Mouse (Mus musculus): ENCODE data around the gene Olfr889. TPM values are rescaled to one million over a fixed set of nuclear protein-coding genes. Genes with fewer than 3 reads are reported as not detected.
"Not testable (repeated sequence)": the region's sequence is repeated elsewhere in the genome, so short reads cannot be mapped to it uniquely, and the experiment has no call there.

The Olfr889 gene
- not detected for total RNA-seq (2022)

- DNase-seq (ENCODE audit: low spot score in 2 of 2), result no peak
Measured at GRCm38 (mm10) chr9:38114898-38115297, at the start of gene Olfr889. Gene Olfr889 (plus strand): TSS chr9:38115198.

GRCm38 (mm10) chr9:38083772-38084171 lies 31.2 kb upstream of the Olfr889 start, which contains the start of gene Olfr887:
Gene Olfr887 (plus strand): TSS chr9:38084072.
- DNase-seq (ENCODE audit: low spot score in 2 of 2), result no peak

GRCm38 (mm10) chr9:38107828-38108227 lies 7.2 kb upstream of the Olfr889 start, which contains the start of gene Olfr888:
Gene Olfr888 (plus strand): TSS chr9:38108128.
- DNase-seq (ENCODE audit: low spot score in 2 of 2), result no peak

DNA sequence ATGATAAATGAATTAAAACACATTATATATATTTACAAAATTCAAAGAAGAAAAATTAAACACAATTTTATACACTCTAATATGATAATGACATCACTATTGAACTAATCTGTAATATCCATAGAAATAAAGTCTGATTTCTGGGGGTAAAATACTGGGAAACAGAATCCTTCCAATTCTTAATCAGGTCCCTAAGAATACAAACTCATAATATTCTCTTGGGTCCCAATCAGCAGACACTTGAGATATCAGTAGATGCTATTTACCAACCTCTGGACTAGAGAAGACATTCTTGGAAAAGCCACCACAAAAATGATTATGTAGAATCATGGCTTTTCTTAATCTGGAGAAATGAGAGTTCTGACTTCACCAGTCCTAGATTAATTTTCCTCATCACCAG lies 27.2 kb downstream of the Olfr889 start, which contains the start of gene Olfr890:
Olfr890 (plus strand) TSS at position 301 of the 400 bp plus-strand sequence.
- no peak for DNase-seq (ENCODE audit: low spot score in 2 of 2)

- not testable (repeated sequence) for DNase-seq (ENCODE audit: low spot score in 2 of 2)
Measured at GRCm38 (mm10) chr9:38168341-38168740, 53.3 kb downstream of the Olfr889 start.

Other genes starting within 250 kb of the Olfr889 start
- gene Olfr145, start 218.5 kb upstream of the Olfr889 start, total RNA-seq (2022), result not detected
- gene Olfr878, start 197.4 kb upstream of the Olfr889 start, total RNA-seq (2022), result under 1 TPM in 1 of 4 experiments, not detected in 3; 0.45 TPM
- under 1 TPM in 1 of 4 experiments, not detected in 3; 0.09 TPM for gene Olfr881, start 123.4 kb upstream of the Olfr889 start, total RNA-seq (2022)
- not detected for gene Olfr883, start 89.4 kb upstream of the Olfr889 start, total RNA-seq (2022)
- gene Olfr884, start 68.6 kb upstream of the Olfr889 start, total RNA-seq (2022), result not detected
- not detected for gene Olfr885, start 53.9 kb upstream of the Olfr889 start, total RNA-seq (2022)
- gene Olfr887, start 31.1 kb upstream of the Olfr889 start, total RNA-seq (2022), result not detected
- gene Olfr888, start 7.1 kb upstream of the Olfr889 start, total RNA-seq (2022), result not detected
- not detected for gene Olfr890, start 27.3 kb downstream of the Olfr889 start, total RNA-seq (2022)
- gene Olfr891, start 65.6 kb downstream of the Olfr889 start, total RNA-seq (2022), result not detected
- gene Olfr893, start 93.2 kb downstream of the Olfr889 start, total RNA-seq (2022), result not detected
- not detected for gene Olfr894, start 102.9 kb downstream of the Olfr889 start, total RNA-seq (2022)
- not detected for gene Olfr143, start 137.6 kb downstream of the Olfr889 start, total RNA-seq (2022)
- not detected for gene Olfr895, start 152.7 kb downstream of the Olfr889 start, total RNA-seq (2022)
- not detected for gene Olfr896-ps1, start 175.9 kb downstream of the Olfr889 start, total RNA-seq (2022)
- not detected for gene Olfr25, start 213.9 kb downstream of the Olfr889 start, total RNA-seq (2022)
- not detected for gene Olfr898, start 233.2 kb downstream of the Olfr889 start, total RNA-seq (2022)